Mouse (Mus musculus) MEL (cell line): Measurements from ENCODE around the gene Ikzf3. TPM values are rescaled to one million over a fixed set of nuclear protein-coding genes. Genes with fewer than 3 reads are reported as not detected.

Experiments
- DNase-seq: peaks from one replicate; pipeline ENCODE4 v3.0.0; 2011; ENCODE audit warnings: low read depth, low spot score
- H3K27ac ChIP-seq: 2 replicates; pipeline ENCODE4 v1.5.1; 2012; ENCODE audit warnings: low read depth, mild to moderate bottlenecking, control low read depth, low read length, moderate library complexity; ENCODE audit not compliant: control insufficient read depth
- H3K27me3 ChIP-seq, 2 experiments: fragments of 150-350 bp in 1 of 2; sonication (generic) in 1 of 2; 2 replicates each; pipeline ENCODE4 v1.6.1; 2012; ENCODE audit warnings: low read length in 2 of 2, mild to moderate bottlenecking in 2 of 2, improper control_type of control experiment in 1 of 2, moderate library complexity in 1 of 2; ENCODE audit not compliant: insufficient read depth in 2 of 2, control insufficient read depth in 1 of 2
- H3K36me3 ChIP-seq, 2 experiments: 2 replicates each; pipeline ENCODE4 v1.6.1; 2012 to 2014; ENCODE audit warnings: low read length in 2 of 2, improper control_type of control experiment in 1 of 2, inconsistent platforms in 1 of 2, mild to moderate bottlenecking in 1 of 2; ENCODE audit not compliant: insufficient read depth in 2 of 2, control insufficient read depth in 1 of 2
- H3K4me1 ChIP-seq, 2 experiments: fragments of 150-350 bp in 1 of 2; sonication (generic) in 1 of 2; 2 replicates each; pipeline ENCODE4 v1.6.1; 2012; ENCODE audit warnings: low read length in 2 of 2, improper control_type of control experiment in 1 of 2, mild to moderate bottlenecking in 1 of 2; ENCODE audit not compliant: insufficient read depth in 2 of 2, control insufficient read depth in 1 of 2
- H3K4me3 ChIP-seq, 2 experiments: fragments of 150-350 bp in 1 of 2; sonication (generic) in 1 of 2; 2 replicates each; pipeline ENCODE4 v1.5.1; 2012; ENCODE audit warnings: low read depth in 2 of 2, low read length in 2 of 2, mild to moderate bottlenecking in 2 of 2, moderate library complexity in 2 of 2, control low read depth in 1 of 2, improper control_type of control experiment in 1 of 2; ENCODE audit not compliant: control insufficient read depth in 1 of 2, insufficient read depth in 1 of 2
- H3K79me2 ChIP-seq: 2 replicates; pipeline ENCODE4 v1.6.1; 2012; ENCODE audit warnings: mild to moderate bottlenecking, low read length, moderate library complexity; ENCODE audit not compliant: control insufficient read depth, poor library complexity, insufficient read depth
- H3K9ac ChIP-seq: 2 replicates; pipeline ENCODE4 v1.6.1; 2012; ENCODE audit warnings: low read depth, mild to moderate bottlenecking, control low read depth, low read length, moderate library complexity; ENCODE audit not compliant: control insufficient read depth, poor library complexity, severe bottlenecking
- H3K9me3 ChIP-seq: fragments of 150-350 bp; sonication (generic); replicated peaks from 2 replicates; pipeline ENCODE4 v1.6.1; 2012; ENCODE audit warnings: mild to moderate bottlenecking, low read length, improper control_type of control experiment, moderate library complexity; ENCODE audit not compliant: insufficient read depth
- BHLHE40 ChIP-seq: IDR thresholded peaks from 2 replicates; pipeline ENCODE4 v1.6.1; 2012; ENCODE audit warnings: low read depth, mild to moderate bottlenecking, inconsistent platforms, low read length, improper control_type of control experiment, borderline replicate concordance
- CHD1 ChIP-seq: IDR thresholded peaks from 2 replicates; pipeline ENCODE4 v1.6.1; 2012; ENCODE audit warnings: low read depth, mild to moderate bottlenecking, inconsistent platforms, low read length, improper control_type of control experiment
- CHD2 ChIP-seq: IDR thresholded peaks from 2 replicates; pipeline ENCODE4 v1.6.1; 2011; ENCODE audit warnings: low read length, improper control_type of control experiment
- CTCF ChIP-seq, 3 experiments: IDR thresholded peaks in 2 of 3; conservative IDR thresholded peaks in 1 of 3; 2 replicates each; pipeline ENCODE4 v1.5.1; 2011 to 2012; ENCODE audit warnings: low read length in 3 of 3, low read depth in 2 of 3, mild to moderate bottlenecking in 2 of 3, improper control_type of control experiment in 1 of 3, inconsistent platforms in 1 of 3, mixed read lengths in 1 of 3, moderate library complexity in 1 of 3; ENCODE audit not compliant: control insufficient read depth in 1 of 3, insufficient read depth in 1 of 3, poor library complexity in 1 of 3, severe bottlenecking in 1 of 3
- ELF1 ChIP-seq: IDR thresholded peaks from 2 replicates; pipeline ENCODE4 v1.6.1; 2014; ENCODE audit warnings: low read depth, mild to moderate bottlenecking, inconsistent platforms, low read length, improper control_type of control experiment, moderate library complexity
- EP300 ChIP-seq, 2 experiments: IDR thresholded peaks; 2 replicates each; pipeline ENCODE4 v1.6.1; 2011; ENCODE audit warnings: improper control_type of control experiment in 2 of 2, low read length in 2 of 2, low read depth in 1 of 2, mild to moderate bottlenecking in 1 of 2
- ETS1 ChIP-seq: IDR thresholded peaks from 2 replicates; pipeline ENCODE4 v1.6.1; 2012; ENCODE audit warnings: low read depth, mild to moderate bottlenecking, inconsistent platforms, low read length, improper control_type of control experiment, moderate library complexity
- GATA1 ChIP-seq: IDR thresholded peaks from 2 replicates; pipeline ENCODE4 v1.6.1; 2011; ENCODE audit warnings: low read depth, low read length, improper control_type of control experiment
- HCFC1 ChIP-seq: IDR thresholded peaks from 2 replicates; pipeline ENCODE4 v1.6.1; 2012; ENCODE audit warnings: low read depth, mild to moderate bottlenecking, inconsistent platforms, low read length, improper control_type of control experiment, moderate library complexity
- JUND ChIP-seq: IDR thresholded peaks from 2 replicates; pipeline ENCODE4 v1.6.1; 2011; ENCODE audit warnings: low read depth, mild to moderate bottlenecking, improper control_type of control experiment, low read length
- KAT2A ChIP-seq: conservative IDR thresholded peaks from 2 replicates; pipeline ENCODE4 v1.6.1; 2012; ENCODE audit warnings: low read depth, low read length, improper control_type of control experiment, inconsistent platforms
- MAFK ChIP-seq: IDR thresholded peaks from 2 replicates; pipeline ENCODE4 v1.6.1; 2011; ENCODE audit warnings: low read depth, mild to moderate bottlenecking, low read length, improper control_type of control experiment, borderline replicate concordance
- MAX ChIP-seq: IDR thresholded peaks from 2 replicates; pipeline ENCODE4 v1.6.1; 2011; ENCODE audit warnings: low read length, improper control_type of control experiment
- MAZ ChIP-seq: IDR thresholded peaks from 2 replicates; pipeline ENCODE4 v1.6.1; 2012; ENCODE audit warnings: low read depth, mild to moderate bottlenecking, inconsistent platforms, low read length, improper control_type of control experiment
- MEF2A ChIP-seq: IDR thresholded peaks from 2 replicates; pipeline ENCODE4 v1.6.1; 2014; ENCODE audit warnings: low read depth, mild to moderate bottlenecking, inconsistent platforms, low read length, improper control_type of control experiment; ENCODE audit not compliant: poor library complexity, insufficient replicate concordance, severe bottlenecking; ENCODE audit errors: extremely low read depth
- MXI1 ChIP-seq: IDR thresholded peaks from 2 replicates; pipeline ENCODE4 v1.6.1; 2011; ENCODE audit warnings: mild to moderate bottlenecking, low read depth, low read length, improper control_type of control experiment
- MYB ChIP-seq: IDR thresholded peaks from 2 replicates; pipeline ENCODE4 v1.6.1; 2011; ENCODE audit warnings: mild to moderate bottlenecking, low read depth, low read length, improper control_type of control experiment
- NELFE ChIP-seq: IDR thresholded peaks from 2 replicates; pipeline ENCODE4 v1.6.1; 2011; ENCODE audit warnings: low read depth, low read length, improper control_type of control experiment
- NRF1 ChIP-seq: IDR thresholded peaks from 2 replicates; pipeline ENCODE4 v1.6.1; 2014; ENCODE audit warnings: low read depth, mild to moderate bottlenecking, inconsistent platforms, low read length, improper control_type of control experiment, moderate library complexity; ENCODE audit not compliant: poor library complexity, insufficient read depth, severe bottlenecking
- POLR2A ChIP-seq, 2 experiments: IDR thresholded peaks; 2 replicates each; pipeline ENCODE4 v1.6.1; 2011 to 2012; ENCODE audit warnings: low read length in 2 of 2, mild to moderate bottlenecking in 2 of 2, control low read depth in 1 of 2, improper control_type of control experiment in 1 of 2, low read depth in 1 of 2, moderate library complexity in 1 of 2; ENCODE audit not compliant: control insufficient read depth in 1 of 2, insufficient read depth in 1 of 2, poor library complexity in 1 of 2
- RAD21 ChIP-seq: IDR thresholded peaks from 2 replicates; pipeline ENCODE4 v1.6.1; 2011; ENCODE audit warnings: mild to moderate bottlenecking, low read depth, low read length, improper control_type of control experiment
- RCOR1 ChIP-seq: IDR thresholded peaks from 2 replicates; pipeline ENCODE4 v1.6.1; 2012; ENCODE audit warnings: low read depth, mild to moderate bottlenecking, inconsistent platforms, low read length, improper control_type of control experiment
- TBP ChIP-seq: IDR thresholded peaks from 2 replicates; pipeline ENCODE4 v1.8.0; 2011; ENCODE audit warnings: low read depth, low read length, improper control_type of control experiment
- TCF12 ChIP-seq: IDR thresholded peaks from 2 replicates; pipeline ENCODE4 v1.6.1; 2014; ENCODE audit warnings: low read depth, mild to moderate bottlenecking, inconsistent platforms, low read length, improper control_type of control experiment, moderate library complexity
- UBTF ChIP-seq: IDR thresholded peaks from 2 replicates; pipeline ENCODE4 v1.6.1; 2012; ENCODE audit warnings: low read depth, mild to moderate bottlenecking, inconsistent platforms, low read length, improper control_type of control experiment, moderate library complexity, borderline replicate concordance; ENCODE audit not compliant: insufficient read depth
- USF1 ChIP-seq: IDR thresholded peaks from 2 replicates; pipeline ENCODE4 v1.6.1; 2014; ENCODE audit warnings: low read depth, mild to moderate bottlenecking, inconsistent platforms, low read length, improper control_type of control experiment, moderate library complexity
- ZC3H11A ChIP-seq: IDR thresholded peaks from 2 replicates; pipeline ENCODE4 v1.6.1; 2012; ENCODE audit warnings: low read depth, mild to moderate bottlenecking, inconsistent platforms, low read length, improper control_type of control experiment
- ZNF384 ChIP-seq: IDR thresholded peaks from 2 replicates; pipeline ENCODE4 v1.6.1; 2012; ENCODE audit warnings: low read depth, mild to moderate bottlenecking, inconsistent platforms, low read length, improper control_type of control experiment
- polyA plus RNA-seq, 2 experiments: library from polyadenylated mRNA; stranded (reverse) in 1 of 2; unstranded in 1 of 2; fragments of >175 nt in 1 of 2; fragments of >200 nt in 1 of 2; gene quantifications; 2 replicates each; pipeline versions ENCODE4 v1.2.1 to v1.2.4; 2012; ENCODE audit warnings: low replicate concordance in 2 of 2, low read depth in 1 of 2; ENCODE audit not compliant: insufficient read length in 2 of 2, insufficient read depth in 1 of 2, missing spikeins in 1 of 2
- total RNA-seq: library from RNA; depleted of rRNA; stranded (reverse); fragments of 300-350 nt; gene quantifications from 2 replicates; pipeline ENCODE4 v1.2.3, GENCODE M21; 2012

The Ikzf3 gene
- total and polyA plus RNA-seq, 3 experiments = 0.12 TPM; not detected in 2

DNA sequence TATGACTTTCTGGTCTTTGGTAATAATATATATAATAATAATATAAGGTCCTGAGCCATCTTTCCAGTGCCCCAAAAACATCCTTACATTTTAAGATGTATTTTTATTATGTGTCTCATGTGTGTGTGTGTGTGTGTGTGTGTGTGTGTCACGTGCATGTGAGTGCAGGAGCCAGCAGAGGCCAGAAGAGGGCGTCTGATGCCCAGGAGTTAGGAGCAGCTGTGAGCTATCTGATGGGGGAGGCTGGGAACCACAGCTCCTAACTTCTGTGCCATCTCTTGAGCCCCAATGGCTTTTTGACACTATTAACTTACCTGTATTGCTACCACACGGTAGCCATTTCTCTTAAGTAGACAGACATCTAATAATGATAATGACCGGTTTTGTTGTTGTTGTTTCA is 8.1 kb upstream of the Ikzf3 start:
- H3K27ac ChIP-seq = no peak overlapping the region
- no peak for DNase-seq
- no peak overlapping the region for H3K4me3 ChIP-seq
- peaks cover 7 to 9% of the 10 kb centered on the region in 2 experiments for H3K4me1 ChIP-seq
- H3K9ac ChIP-seq = no peak overlapping the region
- no peaks in the 10 kb centered on the region; the same call in 1 of the 2 replicates for H3K79me2 ChIP-seq
- no peaks in the 10 kb centered on the region for H3K9me3 ChIP-seq
- peaks cover 0 to 16% of the 10 kb centered on the region in 2 experiments; a peak in 2 of 4 replicates for H3K36me3 ChIP-seq
- TF ChIP-seq ZC3H11A (no peak), CTCF (IDR thresholded peaks at IDR 0.05 in 2 of 3, conservative IDR thresholded peaks at IDR 0.05 in 1 of 3; ENCODE audit: control insufficient read depth in 1 of 3, insufficient read depth in 1 of 3, low read depth in 2 of 3, low read length in 3 of 3, poor library complexity in 1 of 3, severe bottlenecking in 1 of 3) (peak in 2 of 3 experiments; percentile 28 to 46; a peak in 2 of 6 replicates)
- H3K27me3 ChIP-seq = peaks cover 3 to 16% of the 10 kb centered on the region in 2 experiments

DNA sequence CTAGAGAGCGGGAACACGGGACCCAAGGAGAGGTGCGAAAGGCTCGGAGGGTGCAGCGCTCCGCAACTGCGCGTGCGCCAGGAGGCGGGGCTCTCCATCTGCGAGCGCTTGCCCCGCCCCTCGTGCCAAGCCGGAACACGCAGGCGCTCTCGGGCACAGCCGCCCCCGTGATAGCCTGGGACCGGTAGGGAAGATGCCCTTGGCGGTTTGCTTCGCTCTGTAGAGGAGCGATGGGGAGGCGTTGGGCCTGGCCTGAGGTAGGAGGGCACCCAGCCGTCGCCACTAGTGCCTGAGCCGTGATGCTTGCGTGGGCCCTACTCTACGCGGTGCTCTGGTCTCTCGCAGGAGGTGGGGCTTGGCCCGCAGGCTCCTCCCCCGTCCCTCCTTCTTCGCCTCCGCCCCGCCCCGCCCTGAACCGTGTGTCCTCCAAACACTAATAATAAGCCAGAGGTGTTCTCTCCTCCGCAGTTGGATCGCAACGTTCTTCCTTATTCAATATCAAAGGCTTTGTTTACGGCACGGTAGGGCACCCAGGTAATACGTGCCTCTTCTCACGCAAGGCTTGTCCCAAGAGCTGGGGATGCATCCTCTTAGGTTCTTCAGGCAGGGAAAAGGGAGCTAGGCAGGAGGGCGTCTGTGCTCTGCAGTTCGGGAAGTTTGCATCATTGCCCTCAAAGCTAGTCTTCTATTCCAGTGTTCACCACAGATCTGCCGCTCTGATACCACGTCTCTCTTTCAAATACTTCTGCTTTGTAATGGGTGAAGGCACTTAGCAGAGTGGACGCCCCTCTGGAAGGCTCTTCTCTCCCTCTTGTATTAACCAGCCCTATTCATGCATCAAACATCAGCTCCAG is 5.4 kb upstream of the Ikzf3 start, which contains the start of gene Zpbp2:
TSS of gene Zpbp2 (plus strand) at position 123 of the 854 bp plus-strand sequence.
- peak within 1 kb of the TSS; percentile 95 for H3K27ac ChIP-seq
- H3K27me3 ChIP-seq = no peaks in the 10 kb centered on the region; a peak in 1 of 4 replicates
- H3K36me3 ChIP-seq = peaks cover 0 to 16% of the 10 kb centered on the region in 2 experiments; a peak in 2 of 4 replicates
- no peaks in the 10 kb centered on the region for H3K9me3 ChIP-seq
- peak within 1 kb of the TSS; percentile 81 for H3K9ac ChIP-seq
- H3K4me3 ChIP-seq = peak within 1 kb of the TSS; percentile 78 to 83
- peak; percentile 97 for DNase-seq
- peaks cover 7 to 9% of the 10 kb centered on the region in 2 experiments for H3K4me1 ChIP-seq
- no peaks in the 10 kb centered on the region; the same call in 1 of the 2 replicates for H3K79me2 ChIP-seq
- TF ChIP-seq MAZ = peak; percentile 73; the same call in 1 of the 2 replicates
- peak; percentile 100 for TF ChIP-seq GATA1
- TF ChIP-seq TCF12 = peak; percentile 58
- no peak for TF ChIP-seq CHD1
- peak; percentile 66 for TF ChIP-seq USF1
- no peak for TF ChIP-seq ZNF384
- no peak for TF ChIP-seq BHLHE40
- no peak for TF ChIP-seq RAD21
- no peak for TF ChIP-seq MEF2A
- peak; percentile 74; the same call in 1 of the 2 replicates for TF ChIP-seq ETS1
- no peak for TF ChIP-seq MYB
- TF ChIP-seq NRF1 = peak; percentile 93
- peak; percentile 28 for TF ChIP-seq ELF1
- TF ChIP-seq UBTF = 0 out of 2 replicates have a peak, but pooled peaks have one; percentile 72
- TF ChIP-seq HCFC1 = peak; percentile 26
- peak; percentile 59; the same call in 1 of the 2 replicates for TF ChIP-seq RCOR1
- TF ChIP-seq POLR2A (IDR thresholded peaks at IDR 0.05; ENCODE audit: control insufficient read depth in 1 of 2, insufficient read depth in 1 of 2, low read depth in 1 of 2, low read length in 2 of 2, poor library complexity in 1 of 2) = peak; percentile 69 to 71
- no peak for TF ChIP-seq MAFK
- TF ChIP-seq CHD2 = no peak
- peak; percentile 49; the same call in 1 of the 2 replicates for TF ChIP-seq KAT2A
- TF ChIP-seq MAX = peak; percentile 70
- TF ChIP-seq MXI1 = peak; percentile 47; the same call in 1 of the 2 replicates
- TF ChIP-seq ZC3H11A = no peak
- TF ChIP-seq TBP = peak; percentile 77
- TF ChIP-seq EP300 (IDR thresholded peaks at IDR 0.05; ENCODE audit: low read depth in 1 of 2, low read length in 2 of 2) = peak; percentile 63 to 75
- no peak for TF ChIP-seq JUND
- peak; percentile 64 for TF ChIP-seq NELFE
